Mouse (Mus musculus) embryonic fibroblast, embryonic 13.5 days (primary cell): ENCODE measurements around the gene Lurap1l.

ENCODE experiments used
- CTCF ChIP-seq: IDR thresholded peaks from 2 replicates; pipeline ENCODE4 v1.5.1; 2011; ENCODE audit warnings: mild to moderate bottlenecking, control low read depth, low read length, moderate library complexity, borderline replicate concordance; ENCODE audit not compliant: insufficient read depth
- POLR2A ChIP-seq: IDR thresholded peaks from 2 replicates; pipeline ENCODE4 v1.6.1; 2011; ENCODE audit warnings: low read depth, mild to moderate bottlenecking, control low read depth, low read length, moderate library complexity

GRCm38 (mm10) chr4:80911706-80912540, 1.5 kb downstream of the Lurap1l start:
- TF ChIP-seq CTCF: peak; percentile 67
- peak; percentile 43 for TF ChIP-seq POLR2A
